Mouse (Mus musculus) lung, adult 2 months (tissue): Measurements from ENCODE around the gene Zfhx3. TPM values are rescaled to one million over a fixed set of nuclear protein-coding genes. Genes with fewer than 3 reads are reported as not detected.

ENCODE experiments used
- DNase-seq: peaks from one replicate; pipeline ENCODE4 v3.0.0; 2022
- H3K4me1 ChIP-seq: fragments of 200-500 bp; 2 replicates; pipeline ENCODE4 v1.6.1; 2011; ENCODE audit warnings: low read length; ENCODE audit not compliant: control insufficient read depth, insufficient read depth
- H3K4me3 ChIP-seq: fragments of 200-500 bp; replicated peaks from 2 replicates; pipeline ENCODE3; 2011; ENCODE audit warnings: low read depth, mild to moderate bottlenecking, control low read depth, low read length; ENCODE audit errors: extremely low read depth
- CTCF ChIP-seq: fragments of 200-500 bp; IDR thresholded peaks from 2 replicates; pipeline ENCODE4 v1.5.1; 2011; ENCODE audit warnings: mild to moderate bottlenecking, low read length, control low read depth; ENCODE audit not compliant: insufficient read depth
- POLR2A ChIP-seq: fragments of 200-500 bp; IDR thresholded peaks from 2 replicates; pipeline ENCODE4 v1.6.1; 2011; ENCODE audit warnings: low read depth, mild to moderate bottlenecking, control low read depth, low read length, borderline replicate concordance; ENCODE audit errors: extremely low read depth
- WGBS: fragments of 180-500 bp; shearing (Covaris S2); methylation state at CpG from one replicate; pipeline ENCODE4 v1.1.7; 2018; 5-methylcytosine and 5-hydroxymethylcytosine counted together
- polyA plus RNA-seq: library from polyadenylated mRNA; depleted of rRNA; stranded (reverse); fragments of >200 nt; gene quantifications from 2 replicates; pipeline ENCODE4 v1.2.3, GENCODE M21; 2012

Zfhx3 gene
- polyA plus RNA-seq, 1 experiment = 8.0 TPM

DNA sequence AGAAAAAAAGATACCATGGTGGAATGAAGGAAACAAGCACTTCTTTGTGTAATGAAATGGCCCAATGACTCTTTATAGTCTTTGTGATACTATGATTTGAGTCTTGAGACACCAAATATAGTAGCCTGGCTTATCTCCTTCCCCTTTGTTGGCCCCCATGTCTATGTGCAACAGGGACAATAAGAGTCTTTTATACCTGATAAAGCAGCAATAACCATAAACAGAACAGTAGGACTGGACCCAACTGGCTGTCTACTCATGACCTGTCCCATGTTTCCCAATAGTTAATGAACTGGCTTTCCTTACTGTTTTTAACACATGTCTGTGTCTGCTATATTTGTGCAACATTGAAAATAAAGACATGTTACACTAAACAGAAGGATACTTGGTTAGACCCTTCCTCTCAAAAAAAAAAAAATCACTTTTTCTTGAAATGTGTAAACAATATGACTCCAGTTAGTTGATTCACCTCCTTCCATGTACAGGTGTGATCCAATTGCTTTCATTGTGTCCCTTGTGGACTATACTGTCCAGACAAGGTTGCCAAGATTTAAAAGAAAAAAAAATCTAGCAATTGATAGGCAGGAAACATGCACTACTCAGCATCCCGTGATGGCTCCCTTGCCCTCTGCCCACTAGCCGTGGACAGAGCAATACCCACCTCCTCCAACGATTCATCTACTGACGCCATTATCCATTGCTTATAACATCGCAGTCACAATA, 631.0 kb downstream of the Zfhx3 start:
- Histone ChIP-seq H3K4me1 (no peaks in the 10 kb centered on the region), H3K4me3 (no peak overlapping the region)
- WGBS = 82% methylated on average over 5 of the region's 5 CpGs
- TF ChIP-seq CTCF = no peak
- no peak for TF ChIP-seq POLR2A
- no peak for DNase-seq

DNA sequence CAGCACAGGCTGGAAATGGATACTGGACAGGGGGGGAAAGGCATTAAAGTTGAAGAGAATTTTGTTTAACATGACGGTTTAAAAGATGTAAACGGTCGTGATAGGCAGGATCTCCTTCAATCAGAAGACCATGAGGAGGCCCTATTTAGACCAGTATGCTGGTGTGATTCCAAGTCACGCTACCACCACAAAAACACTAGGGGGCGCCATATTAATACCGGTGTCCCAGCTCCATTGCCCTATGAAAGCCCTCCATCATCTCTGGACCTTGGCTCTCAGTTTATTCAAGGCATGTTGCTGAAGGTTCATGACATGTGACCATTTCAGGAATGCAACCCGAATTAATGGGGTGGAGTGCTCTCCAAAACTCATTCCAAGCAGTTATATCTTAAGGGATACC, 631.7 kb downstream of the Zfhx3 start:
- peak; percentile 52 for DNase-seq
- TF ChIP-seq CTCF (peak; percentile 51), POLR2A (no peak)
- 21% methylated on average over 7 of the region's 7 CpGs for WGBS
- Histone ChIP-seq H3K4me3 (no peak overlapping the region), H3K4me1 (no peaks in the 10 kb centered on the region)

DNA sequence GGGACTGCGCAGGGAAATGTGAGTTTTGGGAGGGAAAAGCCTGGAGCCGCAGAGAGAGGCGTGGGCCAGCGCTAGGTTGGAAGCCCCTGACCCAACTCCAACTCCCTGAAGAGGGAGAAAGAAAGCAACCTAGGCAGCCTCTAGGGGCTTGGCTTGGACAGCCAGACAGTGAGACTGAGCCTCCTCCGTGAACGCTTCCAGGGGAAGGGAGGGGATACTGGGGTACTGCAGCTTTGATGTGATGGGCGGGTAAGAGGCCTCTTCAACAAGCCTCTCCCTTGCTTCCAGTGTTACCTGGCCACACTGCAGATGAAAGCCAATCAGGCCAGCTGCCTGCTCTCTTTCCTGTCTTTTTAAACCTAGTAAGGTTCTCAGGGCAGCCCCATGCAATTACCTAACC, 635.1 kb downstream of the Zfhx3 start:
- no peak for DNase-seq
- 71% methylated on average over 7 of the region's 7 CpGs for WGBS

DNA sequence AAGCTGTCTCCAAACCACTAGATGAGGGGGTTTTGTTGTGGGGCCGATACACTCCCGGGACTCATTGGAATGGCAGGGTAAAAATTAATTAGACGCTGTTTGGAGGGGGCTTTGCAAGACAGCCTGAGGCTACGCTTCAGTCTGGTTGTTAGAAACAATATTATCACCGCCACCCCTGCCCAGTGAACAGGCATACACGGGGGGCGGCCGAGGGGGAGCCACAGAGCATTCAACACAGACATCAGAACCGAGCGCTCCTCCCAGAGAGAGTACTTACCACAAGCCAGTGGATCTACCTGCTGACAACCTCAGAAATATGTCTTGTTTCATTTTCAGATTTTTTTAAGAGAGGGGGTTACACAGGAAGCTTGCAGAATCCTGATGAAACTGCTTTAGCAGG, 635.9 kb downstream of the Zfhx3 start:
- DNase-seq = no peak
- no peaks in the 10 kb centered on the region for H3K4me1 ChIP-seq
- WGBS = 83% methylated on average over 10 of the region's 10 CpGs
- TF ChIP-seq POLR2A = no peak
- TF ChIP-seq CTCF = no peak
- no peak overlapping the region for H3K4me3 ChIP-seq

More for the DNA sequence above, 635.1 kb downstream of the Zfhx3 start:
- Histone ChIP-seq H3K4me1 (no peaks in the 10 kb centered on the region), H3K4me3 (no peak overlapping the region)
- TF ChIP-seq POLR2A (no peak), CTCF (no peak)

DNA sequence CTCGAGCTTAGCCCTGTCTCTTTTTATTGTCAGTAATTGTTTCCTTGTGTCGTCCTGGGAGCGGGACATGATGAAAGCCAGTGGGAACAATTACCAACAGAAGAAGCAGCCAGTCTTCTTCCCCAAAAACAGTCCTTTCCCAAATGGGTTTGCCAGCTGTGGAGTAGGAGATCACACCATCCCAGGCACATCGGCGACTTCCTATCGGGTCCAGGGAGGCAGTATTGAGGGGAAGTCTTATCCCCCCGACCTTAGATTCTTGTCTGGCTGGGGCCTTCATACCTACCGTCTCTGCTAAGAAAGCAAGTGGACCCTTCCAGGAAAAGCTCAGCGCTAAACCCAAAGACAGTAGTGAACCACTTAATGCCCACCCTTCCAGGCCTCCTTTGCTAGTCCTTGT, 637.4 kb downstream of the Zfhx3 start:
- DNase-seq = no peak
- 87% methylated on average over 9 of the region's 9 CpGs for WGBS
- no peaks in the 10 kb centered on the region for H3K4me1 ChIP-seq
- TF ChIP-seq POLR2A (no peak), CTCF (no peak)
- H3K4me3 ChIP-seq = no peak overlapping the region

DNA sequence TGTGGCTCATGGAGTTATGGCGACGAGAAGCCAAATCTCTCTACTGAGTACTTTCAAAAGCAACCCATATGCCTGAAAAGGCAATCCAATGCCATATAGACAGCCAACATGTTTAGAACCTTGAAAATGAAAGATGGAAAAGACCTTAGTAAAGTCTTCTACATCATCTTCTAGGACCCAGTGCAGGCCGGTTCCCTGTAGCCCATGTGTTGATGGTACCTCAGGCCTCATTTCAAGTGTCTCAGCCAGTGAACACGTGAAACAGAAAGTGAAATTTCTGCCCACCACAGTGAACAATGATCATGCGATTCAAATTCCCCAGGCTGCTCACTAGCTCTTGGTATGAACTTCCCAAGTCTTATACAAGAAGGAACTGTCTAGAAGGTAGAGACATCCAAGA, 637.9 kb downstream of the Zfhx3 start:
- H3K4me1 ChIP-seq = no peaks in the 10 kb centered on the region
- WGBS = 81% methylated on average over 5 of the region's 5 CpGs
- no peak for DNase-seq
- no peak for TF ChIP-seq POLR2A
- no peak for TF ChIP-seq CTCF
- no peak overlapping the region for H3K4me3 ChIP-seq

DNA sequence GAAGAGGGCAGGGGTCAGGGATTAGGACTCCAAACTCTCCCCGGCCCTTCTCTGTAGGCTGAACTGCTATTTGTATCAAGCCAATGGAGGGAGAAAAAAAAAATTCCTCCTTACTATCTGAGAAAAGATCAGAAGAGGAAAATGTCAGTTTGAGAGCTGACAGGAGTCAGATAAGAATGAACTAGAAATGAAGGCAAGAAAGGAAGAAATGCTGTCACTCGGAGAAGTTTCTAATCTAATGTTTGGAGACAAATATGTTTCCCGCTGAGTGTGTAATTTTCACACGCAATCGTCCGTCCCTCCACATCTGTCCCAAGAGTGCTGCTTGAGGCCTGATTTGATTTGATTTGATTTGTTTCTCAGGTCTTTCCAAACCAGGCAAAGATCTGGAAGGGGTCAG, 639.1 kb downstream of the Zfhx3 start:
- TF ChIP-seq CTCF = no peak
- no peak for TF ChIP-seq POLR2A
- no peak overlapping the region for H3K4me3 ChIP-seq
- DNase-seq = no peak
- H3K4me1 ChIP-seq = no peaks in the 10 kb centered on the region
- 71% methylated on average over 6 of the region's 6 CpGs for WGBS

DNA sequence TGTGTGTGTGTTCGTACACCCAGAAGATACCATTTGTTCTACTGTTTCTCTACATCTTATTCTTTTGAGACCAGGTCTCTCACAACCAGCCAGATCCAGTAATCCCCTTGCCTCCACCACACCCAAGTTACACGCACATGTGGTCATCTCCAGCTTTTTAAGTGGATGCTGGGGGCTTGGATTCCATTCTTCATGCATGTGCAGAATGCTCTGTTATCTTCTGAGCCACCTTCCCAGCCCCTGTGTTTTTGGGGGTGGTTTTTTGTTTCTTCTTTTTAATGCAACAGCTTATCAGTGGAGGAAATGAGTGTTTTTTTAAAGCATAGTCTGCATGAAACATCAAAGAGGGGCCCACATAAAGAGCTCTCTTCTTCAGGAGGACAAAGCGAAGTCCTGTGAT, 639.8 kb downstream of the Zfhx3 start:
- no peak overlapping the region for H3K4me3 ChIP-seq
- 72% methylated on average over 3 of the region's 3 CpGs for WGBS
- TF ChIP-seq CTCF (no peak), POLR2A (no peak)
- no peak for DNase-seq
- no peaks in the 10 kb centered on the region for H3K4me1 ChIP-seq

DNA sequence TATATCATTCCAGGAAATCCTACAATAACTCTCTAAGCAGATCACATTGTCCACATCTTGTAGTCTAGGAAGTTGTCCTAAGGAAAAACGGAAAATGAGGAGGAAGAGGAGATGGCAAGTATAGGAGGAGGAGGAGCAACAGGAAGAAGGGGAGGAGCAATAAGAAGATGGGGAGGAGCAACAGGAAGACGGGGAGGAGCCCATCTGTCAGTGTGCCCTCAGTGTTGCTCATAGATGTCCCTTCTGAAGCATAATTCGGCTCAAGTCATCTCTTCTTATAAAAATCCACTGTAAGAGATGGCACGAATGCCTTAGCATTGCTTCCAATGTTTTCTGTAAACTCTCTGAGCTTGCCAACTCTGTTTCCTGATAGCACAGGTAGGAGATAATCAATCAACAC, 640.8 kb downstream of the Zfhx3 start:
- no peak for DNase-seq
- Histone ChIP-seq H3K4me3 (no peak overlapping the region), H3K4me1 (no peaks in the 10 kb centered on the region)
- WGBS = 83% methylated on average over 4 of the region's 4 CpGs
- TF ChIP-seq POLR2A (no peak), CTCF (no peak)

DNA sequence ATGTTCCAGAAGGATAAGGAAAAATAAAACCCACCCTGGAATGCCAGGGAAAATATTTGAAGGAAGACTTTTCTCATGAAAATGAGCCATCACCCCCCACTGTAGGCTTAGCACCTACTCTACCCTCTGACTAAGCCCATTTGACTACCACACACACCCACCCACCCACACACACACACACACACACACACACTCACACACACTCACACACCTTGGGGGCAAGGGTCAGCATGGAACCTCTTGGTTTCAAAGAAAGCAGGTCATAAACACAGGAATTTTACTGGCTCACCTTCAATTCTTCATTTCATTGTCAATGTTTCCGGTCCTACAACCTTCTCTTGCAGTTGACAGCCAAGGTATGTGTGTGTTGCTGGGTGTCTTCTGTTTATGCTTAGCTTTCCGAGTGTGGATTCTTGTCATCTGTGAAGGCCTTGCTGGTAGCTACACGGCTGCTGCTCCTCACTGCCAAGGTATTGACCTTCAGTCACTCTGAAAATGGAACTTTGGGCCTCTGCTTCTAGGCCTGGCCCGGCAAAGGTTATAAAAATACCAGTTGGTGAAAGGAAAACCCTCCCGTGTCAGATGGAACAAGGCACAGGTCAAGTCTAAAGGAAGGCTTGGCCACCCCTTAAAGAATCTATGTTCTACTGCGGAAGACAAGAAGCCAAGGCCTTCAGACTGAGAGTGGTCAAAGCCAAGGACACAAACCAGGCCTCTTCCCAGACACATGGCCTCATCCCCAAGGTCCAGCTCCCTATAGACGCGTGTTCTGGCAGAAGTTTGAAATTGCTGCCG, 641.6 kb downstream of the Zfhx3 start:
- Histone ChIP-seq H3K4me1 (no peaks in the 10 kb centered on the region), H3K4me3 (no peak overlapping the region)
- WGBS = 81% methylated on average over 9 of the region's 9 CpGs
- TF ChIP-seq CTCF = no peak
- TF ChIP-seq POLR2A = no peak
- DNase-seq = no peak

DNA sequence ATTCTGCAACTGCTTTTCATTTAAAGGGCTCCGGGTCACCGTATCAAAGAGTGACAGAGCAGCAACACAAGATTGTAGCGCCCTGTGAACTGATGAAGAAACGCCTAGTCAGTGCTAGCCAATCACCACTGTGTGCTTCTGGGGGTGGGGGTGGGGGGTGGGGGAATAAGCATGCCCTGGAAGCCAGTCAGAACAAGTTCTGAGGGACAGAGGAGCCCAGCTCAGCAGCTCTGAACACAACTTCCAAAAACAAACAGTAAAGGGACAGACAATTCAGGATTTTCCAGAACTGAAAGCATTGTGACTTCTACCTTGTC, 642.2 kb downstream of the Zfhx3 start:
- 71% methylated on average over 4 of the region's 4 CpGs for WGBS
- no peak for DNase-seq
- Histone ChIP-seq H3K4me3 (no peak overlapping the region), H3K4me1 (no peaks in the 10 kb centered on the region)
- no peak for TF ChIP-seq CTCF
- no peak for TF ChIP-seq POLR2A
